Mouse (Mus musculus) forebrain, embryonic 12.5 days (tissue): ENCODE measurements at regions not wholly inside any gene's neighbourhood (a gene's known extent, or its start where the extent isn't known, plus 50 kb on each side); places are given as distances from the start of the nearest gene placed in this dataset.

ENCODE experiments used
- ATAC-seq: fragments of 200-750 bp; cut with Nextera tagmentation; 2 replicates; pipeline ENCODE4 v1.8.0; 2017; ENCODE audit warnings: moderate TSS enrichment; ENCODE audit not compliant: low FRiP score
- H3K27ac ChIP-seq: fragments of 300-500 bp; sonication (generic); 2 replicates; pipeline ENCODE4 v1.5.1; 2016; ENCODE audit warnings: mild to moderate bottlenecking
- H3K27me3 ChIP-seq: fragments of 300-500 bp; sonication (generic); 2 replicates; pipeline ENCODE4 v1.6.1; 2016; ENCODE audit warnings: mild to moderate bottlenecking
- H3K36me3 ChIP-seq: fragments of 300-500 bp; sonication (generic); replicated peaks from 2 replicates; pipeline ENCODE4 v1.6.1; 2016; ENCODE audit warnings: mild to moderate bottlenecking
- H3K4me1 ChIP-seq: fragments of 300-500 bp; sonication (generic); 2 replicates; pipeline ENCODE4 v1.6.1; 2016
- H3K4me2 ChIP-seq: fragments of 300-500 bp; sonication (generic); 2 replicates; pipeline ENCODE4 v1.6.1; 2016; ENCODE audit warnings: mild to moderate bottlenecking, moderate library complexity
- H3K4me3 ChIP-seq: fragments of 300-500 bp; sonication (generic); replicated peaks from 2 replicates; pipeline ENCODE4 v1.5.1; 2016; ENCODE audit warnings: mild to moderate bottlenecking
- H3K9ac ChIP-seq: fragments of 300-500 bp; sonication (generic); 2 replicates; pipeline ENCODE4 v1.6.1; 2016; ENCODE audit warnings: mild to moderate bottlenecking
- H3K9me3 ChIP-seq: fragments of 300-500 bp; sonication (generic); 2 replicates; pipeline ENCODE4 v1.6.1; 2016
- WGBS: fragments of 180-500 bp; shearing (Covaris S2); methylation state at CpG from one replicate; pipeline ENCODE4 v1.1.7; 2016; 5-methylcytosine and 5-hydroxymethylcytosine counted together

DNA sequence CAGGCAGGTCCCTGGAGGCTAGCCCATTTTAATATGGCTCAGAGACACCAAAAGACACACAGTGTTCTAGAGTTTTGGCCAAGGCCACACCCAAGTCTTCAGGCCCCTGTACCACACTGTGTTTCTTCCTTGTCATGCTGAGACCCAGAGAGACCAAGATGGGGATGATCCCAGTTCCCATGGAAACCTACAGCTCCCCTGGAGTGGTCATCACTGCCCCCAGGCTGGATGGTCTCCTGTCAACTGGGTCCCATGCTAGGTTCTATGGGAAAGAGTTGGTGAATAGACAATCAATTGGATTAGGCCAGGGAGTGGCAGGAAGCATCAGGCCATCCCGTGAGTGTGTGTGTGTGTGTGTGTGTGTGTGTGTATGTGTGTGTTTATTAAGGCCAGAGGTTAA, 80.5 kb upstream of the Tle3 start:
- Histone ChIP-seq H3K4me3 (no peak overlapping the region), H3K9ac (no peak overlapping the region), H3K4me2 (no peak overlapping the region), H3K27ac (no peak overlapping the region), H3K9me3 (peaks cover 10% of the 10 kb centered on the region; the same call in 1 of the 2 replicates), H3K36me3 (no peaks in the 10 kb centered on the region), H3K27me3 (peaks cover 31% of the 10 kb centered on the region), H3K4me1 (peaks cover 26% of the 10 kb centered on the region)
- WGBS, result 20% methylated on average over 1 of the region's 1 CpGs
- no peak for ATAC-seq

GRCm38 (mm10) chr9:61292501-61292900, 79.7 kb upstream of the Tle3 start:
- peaks cover 31% of the 10 kb centered on the region for H3K27me3 ChIP-seq
- WGBS, result 65% methylated on average over 3 of the region's 3 CpGs
- H3K9ac ChIP-seq, result no peak overlapping the region
- no peak for ATAC-seq
- H3K4me3 ChIP-seq, result no peak overlapping the region
- no peaks in the 10 kb centered on the region for H3K36me3 ChIP-seq
- H3K27ac ChIP-seq, result no peak overlapping the region
- H3K4me1 ChIP-seq, result peaks cover 35% of the 10 kb centered on the region
- H3K4me2 ChIP-seq, result no peak overlapping the region
- H3K9me3 ChIP-seq, result peaks cover 10% of the 10 kb centered on the region; the same call in 1 of the 2 replicates

- peaks cover 36% of the 10 kb centered on the region for H3K4me1 ChIP-seq
- H3K4me3 ChIP-seq, result no peak overlapping the region
- peak overlapping the region; percentile 73 for H3K27ac ChIP-seq
- peaks cover 31% of the 10 kb centered on the region for H3K27me3 ChIP-seq
- WGBS, result 8% methylated on average over 11 of the region's 11 CpGs
- ATAC-seq, result peak; percentile 75
- H3K9me3 ChIP-seq, result 0 out of 2 replicates have a peak, but pooled peaks cover 5% of the 10 kb centered on the region
- H3K36me3 ChIP-seq, result no peaks in the 10 kb centered on the region
- H3K9ac ChIP-seq, result 0 out of 2 replicates have a peak overlapping the region, but pooled peaks have one; percentile 4
- H3K4me2 ChIP-seq, result peak overlapping the region; percentile 4; the same call in 1 of the 2 replicates
Measured at GRCm38 (mm10) chr9:61293223-61293985, 78.8 kb upstream of the Tle3 start.

GRCm38 (mm10) chr9:61295001-61295400, 77.2 kb upstream of the Tle3 start:
- no peak overlapping the region for H3K4me3 ChIP-seq
- 84% methylated on average over 5 of the region's 5 CpGs for WGBS

GRCm38 (mm10) chr9:61296311-61296947, 75.7 kb upstream of the Tle3 start:
- H3K4me1 ChIP-seq, result peaks cover 33% of the 10 kb centered on the region
- peaks cover 37% of the 10 kb centered on the region for H3K27me3 ChIP-seq
- no peak for ATAC-seq
- no peak overlapping the region for H3K27ac ChIP-seq
- no peak overlapping the region for H3K4me3 ChIP-seq
- H3K9me3 ChIP-seq, result 0 out of 2 replicates have a peak, but pooled peaks cover 5% of the 10 kb centered on the region
- no peaks in the 10 kb centered on the region for H3K36me3 ChIP-seq
- no peak overlapping the region for H3K9ac ChIP-seq
- no peak overlapping the region for H3K4me2 ChIP-seq
- WGBS, result 95% methylated on average over 9 of the region's 9 CpGs

More at GRCm38 (mm10) chr9:61295001-61295400, 77.2 kb upstream of the Tle3 start:
- H3K27ac ChIP-seq, result no peak overlapping the region
- H3K36me3 ChIP-seq, result no peaks in the 10 kb centered on the region
- peaks cover 36% of the 10 kb centered on the region for H3K4me1 ChIP-seq
- no peak overlapping the region for H3K9ac ChIP-seq
- H3K4me2 ChIP-seq, result no peak overlapping the region
- no peak for ATAC-seq
- peaks cover 34% of the 10 kb centered on the region for H3K27me3 ChIP-seq
- 0 out of 2 replicates have a peak, but pooled peaks cover 5% of the 10 kb centered on the region for H3K9me3 ChIP-seq

GRCm38 (mm10) chr9:61297385-61297784, 74.8 kb upstream of the Tle3 start:
- no peak for ATAC-seq
- no peak overlapping the region for H3K9ac ChIP-seq
- peaks cover 26% of the 10 kb centered on the region for H3K4me1 ChIP-seq
- 0 out of 2 replicates have a peak, but pooled peaks cover 5% of the 10 kb centered on the region for H3K9me3 ChIP-seq
- WGBS, result 32% methylated on average over 4 of the region's 4 CpGs
- no peak overlapping the region for H3K4me2 ChIP-seq
- peaks cover 31% of the 10 kb centered on the region for H3K27me3 ChIP-seq
- no peaks in the 10 kb centered on the region for H3K36me3 ChIP-seq
- H3K4me3 ChIP-seq, result no peak overlapping the region
- no peak overlapping the region for H3K27ac ChIP-seq

GRCm38 (mm10) chr9:61299873-61300560, 72.1 kb upstream of the Tle3 start:
- H3K27me3 ChIP-seq, result peaks cover 27% of the 10 kb centered on the region
- no peak overlapping the region for H3K4me2 ChIP-seq
- 63% methylated on average over 8 of the region's 8 CpGs for WGBS
- no peak overlapping the region for H3K4me3 ChIP-seq
- H3K9ac ChIP-seq, result no peak overlapping the region
- ATAC-seq, result no peak
- 0 out of 2 replicates have a peak, but pooled peaks cover 5% of the 10 kb centered on the region for H3K9me3 ChIP-seq
- H3K36me3 ChIP-seq, result no peaks in the 10 kb centered on the region
- no peak overlapping the region for H3K27ac ChIP-seq
- peaks cover 16% of the 10 kb centered on the region for H3K4me1 ChIP-seq

GRCm38 (mm10) chr9:61301070-61301469, 71.1 kb upstream of the Tle3 start:
- no peak for ATAC-seq
- H3K27ac ChIP-seq, result no peak overlapping the region

DNA sequence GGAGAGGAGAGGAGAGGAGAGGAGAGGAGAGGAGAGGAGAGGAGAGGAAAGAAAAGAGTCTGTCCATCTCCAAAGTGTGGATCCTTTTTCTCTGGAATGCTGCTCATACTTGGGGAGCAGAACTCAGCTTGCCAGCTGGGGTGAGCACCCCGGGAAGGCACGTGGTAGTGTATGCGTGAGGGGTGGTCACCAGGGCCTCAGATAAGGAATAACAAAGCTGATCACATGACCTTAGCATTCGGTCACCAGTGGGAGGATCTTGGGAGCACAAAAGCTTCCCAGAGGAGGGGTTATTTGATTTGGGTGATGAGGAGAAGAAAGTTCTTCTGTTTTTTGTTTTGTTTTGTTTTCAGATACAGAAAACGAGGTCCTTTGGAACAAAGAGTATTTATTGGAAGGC, 69.4 kb upstream of the Tle3 start:
- Histone ChIP-seq H3K4me3 (no peak overlapping the region), H3K4me1 (peaks cover 9% of the 10 kb centered on the region), H3K9ac (no peak overlapping the region), H3K9me3 (no peaks in the 10 kb centered on the region), H3K36me3 (no peaks in the 10 kb centered on the region), H3K27me3 (peaks cover 23% of the 10 kb centered on the region; the same call in 1 of the 2 replicates), H3K4me2 (no peak overlapping the region), H3K27ac (no peak overlapping the region)
- WGBS, result 13% methylated on average over 5 of the region's 5 CpGs
- ATAC-seq, result no peak

More at GRCm38 (mm10) chr9:61301070-61301469, 71.1 kb upstream of the Tle3 start:
- Histone ChIP-seq H3K4me1 (peaks cover 16% of the 10 kb centered on the region), H3K9me3 (0 out of 2 replicates have a peak, but pooled peaks cover under 1% of the 10 kb centered on the region), H3K4me3 (no peak overlapping the region), H3K27me3 (peaks cover 21% of the 10 kb centered on the region), H3K9ac (no peak overlapping the region), H3K4me2 (no peak overlapping the region), H3K36me3 (no peaks in the 10 kb centered on the region)
- WGBS, result 88% methylated on average over 8 of the region's 8 CpGs

- ATAC-seq, result no peak
- Histone ChIP-seq H3K36me3 (no peaks in the 10 kb centered on the region), H3K4me2 (no peak overlapping the region), H3K4me3 (no peak overlapping the region), H3K27me3 (peaks cover 30% of the 10 kb centered on the region), H3K27ac (no peak overlapping the region), H3K9me3 (no peaks in the 10 kb centered on the region), H3K9ac (no peak overlapping the region), H3K4me1 (peaks cover 29% of the 10 kb centered on the region)
- 83% methylated on average over 9 of the region's 9 CpGs for WGBS
Measured at GRCm38 (mm10) chr9:61306306-61306705, 65.9 kb upstream of the Tle3 start.

DNA sequence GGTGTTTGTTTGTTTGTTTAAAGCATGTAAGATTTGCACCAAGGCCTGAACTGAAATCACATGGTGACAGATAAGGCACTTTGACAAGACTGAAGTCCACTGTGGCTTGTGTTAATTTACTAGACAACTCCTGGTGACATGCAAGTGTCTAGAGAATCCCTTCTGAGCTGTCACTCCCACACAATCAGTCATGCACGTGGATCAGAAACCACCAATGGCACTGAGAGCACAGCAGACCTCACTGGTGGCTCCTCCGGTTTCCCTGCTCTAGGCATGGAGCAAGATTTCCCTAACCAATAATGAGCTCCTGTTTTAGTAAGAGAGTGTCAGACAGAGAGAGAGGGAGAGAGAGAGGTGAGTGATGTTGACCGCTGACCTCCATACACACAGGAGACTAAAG, 63.1 kb upstream of the Tle3 start:
- ATAC-seq, result no peak

More for the DNA sequence above, 63.1 kb upstream of the Tle3 start:
- Histone ChIP-seq H3K4me2 (no peak overlapping the region), H3K4me3 (no peak overlapping the region), H3K27me3 (peaks cover 50% of the 10 kb centered on the region), H3K27ac (no peak overlapping the region), H3K9me3 (no peaks in the 10 kb centered on the region), H3K9ac (no peak overlapping the region), H3K4me1 (peaks cover 37% of the 10 kb centered on the region), H3K36me3 (no peaks in the 10 kb centered on the region)
- WGBS, result 55% methylated on average over 3 of the region's 3 CpGs
